Mouse (Mus musculus) thymus, postnatal 10 days (tissue): Measurements from ENCODE around the gene Csrnp3.
"Not testable (repeated sequence)": the region's sequence is repeated elsewhere in the genome, so short reads cannot be mapped to it uniquely, and the experiment has no call there.

Experiments
- DNase-seq, 2 experiments: peaks; one replicate each; pipeline ENCODE4 v3.0.0; 2021; ENCODE audit warnings: low spot score in 2 of 2

Gene Csrnp3

GRCm38 (mm10) chr2:65845551-65845950 lies at the start of gene Csrnp3:
Gene Csrnp3 (plus strand): TSS chr2:65845767.
- DNase-seq: no peak

DNA sequence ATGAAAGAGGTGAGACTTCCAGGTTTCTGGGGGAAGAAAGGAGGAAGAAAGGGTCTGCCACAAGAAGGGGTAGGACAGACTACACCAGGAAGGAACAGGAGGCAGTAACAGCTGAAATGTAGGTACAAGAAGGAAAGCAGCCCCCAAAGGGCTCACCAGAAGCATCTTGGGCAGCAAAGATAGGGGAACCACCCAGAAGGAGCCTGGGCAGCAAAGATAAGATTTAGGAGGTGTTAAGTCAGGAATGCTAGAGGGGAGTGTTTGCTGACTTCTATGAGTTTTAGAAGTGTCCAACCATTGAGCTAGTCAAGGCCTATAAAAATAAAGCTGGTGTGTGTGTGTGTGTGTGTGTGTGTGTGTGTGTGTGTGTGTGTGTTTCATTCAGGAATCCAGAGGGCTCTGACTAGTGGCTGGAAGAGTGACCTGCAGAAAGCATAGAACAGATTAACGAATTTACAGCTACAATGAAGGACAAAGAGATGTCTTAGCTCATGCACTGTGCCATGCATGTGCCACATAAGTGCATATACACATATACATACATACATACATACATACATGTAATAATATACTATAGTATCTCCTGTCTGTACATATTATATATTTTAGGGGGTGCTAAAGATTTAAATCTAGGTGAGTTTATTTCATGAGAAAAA lies 44.4 kb upstream of the Csrnp3 start:
- DNase-seq: no peak

DNA sequence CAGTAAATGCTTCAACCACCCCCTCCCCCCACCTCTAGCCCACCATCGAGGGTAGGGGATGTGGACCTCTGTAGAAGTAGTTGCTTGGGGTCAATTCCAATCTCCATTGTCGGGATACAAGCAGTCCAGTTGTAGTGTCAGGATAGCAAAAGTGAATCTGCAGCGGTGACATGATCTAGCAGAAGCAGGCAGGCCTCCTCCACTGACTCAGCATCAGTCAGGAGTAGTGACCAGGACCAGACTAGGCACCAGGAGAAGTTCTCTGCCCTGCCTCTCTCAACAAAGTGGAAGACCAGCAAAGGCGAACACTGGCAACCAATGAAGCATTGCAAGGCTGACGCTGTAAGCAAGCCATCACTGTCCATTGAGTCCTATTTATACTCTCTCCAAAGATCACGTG lies 39.0 kb upstream of the Csrnp3 start:
- no peak for DNase-seq

DNA sequence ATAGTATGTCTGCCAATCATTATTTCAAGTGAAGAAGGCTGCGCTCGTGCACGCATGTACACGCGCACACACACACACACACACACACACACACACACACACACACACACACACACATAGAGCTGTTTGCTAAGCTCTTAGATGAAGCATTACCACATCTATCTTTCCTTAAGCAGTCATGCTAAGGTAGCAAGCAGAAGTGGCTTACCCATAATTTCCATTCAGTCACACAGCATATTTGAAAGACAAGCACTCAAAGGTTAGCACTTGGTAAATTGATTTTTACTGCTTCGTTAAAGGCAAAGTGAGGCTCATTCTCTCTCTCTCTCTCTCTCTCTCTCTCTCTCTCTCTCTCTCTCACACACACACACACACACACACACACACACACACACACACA lies 34.4 kb upstream of the Csrnp3 start:
- DNase-seq: not testable (repeated sequence)

DNA sequence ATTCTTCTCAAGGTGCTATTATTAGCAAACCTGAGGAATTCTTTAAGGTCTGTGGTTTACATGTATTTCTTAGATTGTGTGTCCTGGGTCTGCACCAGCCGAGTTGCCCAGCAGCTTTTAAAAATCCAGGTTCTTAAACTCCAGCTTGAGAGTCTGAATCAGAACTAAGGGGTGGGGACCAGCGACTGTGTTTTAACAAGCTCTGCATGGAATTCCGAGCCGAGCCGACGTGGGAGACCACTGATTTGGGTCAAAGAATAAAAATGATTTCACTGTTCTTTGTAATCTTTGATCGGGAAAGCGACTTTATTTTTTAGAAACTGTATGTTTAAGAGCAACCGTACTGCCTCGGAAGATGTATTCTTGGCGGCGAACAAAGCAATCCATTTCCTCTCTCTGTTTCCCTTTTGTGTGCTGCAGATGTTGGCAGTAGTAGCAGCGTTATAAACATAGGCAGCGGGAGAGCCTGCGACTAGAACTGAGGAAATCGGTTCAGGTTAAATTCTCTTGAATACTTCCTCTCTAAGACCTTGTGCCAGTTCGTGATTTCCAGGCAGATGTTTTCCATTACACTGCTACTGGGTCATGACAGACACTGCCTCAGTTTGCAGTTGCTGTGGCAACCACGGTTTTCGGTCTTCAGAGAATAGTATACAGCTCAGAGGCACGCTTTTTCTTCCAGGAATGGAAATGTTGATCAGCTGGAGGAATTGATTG lies 27.3 kb upstream of the Csrnp3 start:
- DNase-seq: no peak

DNA sequence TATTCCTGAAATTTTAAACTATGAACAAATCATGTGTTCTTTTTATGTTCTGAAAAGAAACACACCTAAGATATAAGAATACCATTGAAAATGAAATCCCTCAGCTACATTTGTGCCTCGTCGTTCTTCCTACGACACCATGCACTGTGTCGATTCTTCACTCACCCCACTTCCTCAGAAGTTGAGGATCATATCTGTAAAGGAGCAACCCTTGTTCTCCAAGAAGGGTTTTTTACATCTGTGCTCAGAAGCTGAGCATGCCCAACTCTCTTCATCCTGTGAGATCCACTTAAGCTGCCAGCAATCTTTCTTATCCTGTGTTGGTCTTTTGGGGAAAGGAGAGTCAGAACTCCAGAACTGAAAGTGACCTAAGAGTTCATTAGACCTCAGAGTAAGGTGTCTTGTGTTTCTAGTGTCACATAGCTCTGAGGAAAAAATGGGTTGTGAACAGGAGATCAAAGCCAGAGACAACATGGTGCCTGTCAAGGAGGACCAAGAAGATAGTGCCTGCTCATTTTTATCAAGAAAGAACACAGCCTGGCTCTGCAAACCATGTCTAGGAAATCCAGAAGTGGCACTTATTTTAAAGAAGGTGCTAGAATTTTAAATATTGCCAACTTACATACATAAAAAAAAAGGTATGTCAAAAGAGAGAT lies 25.3 kb upstream of the Csrnp3 start:
- no peak for DNase-seq

- no peak for DNase-seq
Observed at GRCm38 (mm10) chr2:65826314-65826713, 19.3 kb upstream of the Csrnp3 start.

- no peak for DNase-seq
Observed at GRCm38 (mm10) chr2:65826801-65827200, 18.8 kb upstream of the Csrnp3 start.

- no peak for DNase-seq
Observed at GRCm38 (mm10) chr2:65828699-65829098, 16.9 kb upstream of the Csrnp3 start.

DNA sequence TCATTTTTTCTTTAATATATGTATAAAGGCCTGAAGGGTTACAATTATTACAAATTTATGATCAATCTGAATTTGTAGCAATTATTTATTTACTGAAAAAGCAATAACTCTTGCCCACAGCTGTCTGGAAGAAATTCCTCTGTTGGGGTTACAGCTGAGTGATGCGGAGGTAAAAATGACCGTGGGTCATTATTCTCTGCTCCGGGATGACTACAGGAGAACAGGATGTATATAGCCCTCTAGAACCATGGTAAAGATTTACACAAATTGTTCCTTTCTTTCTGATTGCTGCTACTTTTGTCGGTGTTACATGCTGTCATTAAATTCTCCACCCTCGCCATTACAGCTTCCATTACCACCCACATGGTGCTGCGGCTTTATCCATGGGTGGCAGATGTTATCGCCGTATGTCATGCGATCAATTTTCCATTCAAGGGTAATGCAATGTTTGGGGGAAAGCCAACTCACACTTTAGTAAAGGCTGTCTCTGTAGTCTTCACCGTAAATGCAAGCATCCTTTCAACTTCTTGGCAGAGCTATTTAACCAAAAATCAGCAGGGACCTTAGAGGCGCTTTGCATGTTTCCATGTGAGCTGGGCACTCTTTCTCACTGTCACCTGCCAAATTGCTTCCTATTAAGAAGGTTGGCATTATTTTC lies 12.7 kb upstream of the Csrnp3 start:
- no peak for DNase-seq

DNA sequence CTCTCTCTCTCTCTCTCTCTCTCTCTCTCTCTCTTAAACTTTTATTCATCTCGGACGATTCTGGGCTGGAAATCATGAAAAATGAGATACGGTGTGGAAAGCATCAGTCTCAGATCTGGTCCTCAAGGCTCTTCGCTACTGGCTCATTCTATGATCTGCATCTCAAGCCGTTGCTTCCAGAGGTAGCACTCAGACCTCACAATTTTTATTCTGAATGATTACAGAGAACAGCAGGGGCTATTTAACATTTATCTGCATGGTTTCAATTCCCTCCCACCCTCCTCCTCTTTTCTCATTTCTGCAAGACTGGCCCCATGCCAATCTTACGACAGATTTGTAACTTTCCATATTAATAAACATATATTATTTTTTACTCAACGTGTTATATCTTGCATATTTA lies 12.1 kb upstream of the Csrnp3 start:
- no peak for DNase-seq

- DNase-seq: no peak
Observed at GRCm38 (mm10) chr2:65841606-65842005, 4.0 kb upstream of the Csrnp3 start.

DNA sequence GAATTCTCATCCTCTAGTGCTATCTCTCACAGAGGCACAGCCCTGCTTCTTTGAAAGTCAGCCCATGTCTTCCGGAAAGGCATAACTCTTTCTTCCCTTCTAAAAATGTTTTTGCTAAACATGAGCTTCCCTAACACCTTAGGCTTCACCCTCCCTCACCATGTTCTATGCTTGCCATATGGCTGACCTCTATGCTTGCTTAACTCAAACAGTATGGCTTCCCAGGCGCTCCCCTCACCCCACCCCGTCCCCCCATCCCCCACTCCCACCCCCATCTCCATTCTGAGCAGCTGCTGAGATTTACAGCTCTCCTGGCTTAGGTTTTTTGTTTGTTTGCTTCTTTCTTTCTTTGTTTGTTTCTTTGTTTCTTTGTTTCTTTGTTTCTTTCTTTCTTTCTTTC lies 3.2 kb upstream of the Csrnp3 start:
- no peak for DNase-seq

- DNase-seq: no peak
Observed at GRCm38 (mm10) chr2:65846000-65846755, 611 bp downstream of the Csrnp3 start.

DNA sequence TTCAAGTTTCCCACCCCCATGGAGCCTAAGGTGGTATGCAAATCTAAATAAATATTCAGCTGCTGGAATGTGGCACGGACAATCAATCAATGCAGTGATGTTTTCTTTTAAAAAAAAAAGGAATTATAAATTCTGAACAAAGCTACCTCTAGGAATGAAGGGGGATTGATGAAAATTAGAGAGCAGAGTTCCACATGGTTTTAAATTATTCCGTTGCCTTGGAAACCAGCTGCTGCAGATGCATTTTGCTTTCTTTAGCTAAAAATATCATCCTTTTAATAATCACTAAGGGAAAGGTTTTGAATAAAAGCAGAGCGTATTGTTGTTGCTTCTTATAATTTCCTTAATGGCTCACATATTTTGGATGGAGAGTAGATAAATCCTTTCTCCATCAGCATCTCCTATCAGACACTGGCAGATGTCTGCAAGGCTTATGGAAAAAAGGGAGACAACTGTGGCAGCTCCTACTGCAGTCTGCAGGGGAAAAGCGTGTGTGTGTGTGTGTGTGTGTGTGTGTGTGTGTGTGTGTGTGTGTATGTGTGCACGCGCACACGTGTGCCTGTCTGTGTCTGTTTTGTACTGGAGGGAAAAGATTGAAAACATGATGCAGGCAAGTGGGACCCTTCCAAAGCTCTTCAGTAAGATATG lies 2.0 kb downstream of the Csrnp3 start:
- no peak for DNase-seq

GRCm38 (mm10) chr2:65848706-65849105 lies 3.1 kb downstream of the Csrnp3 start:
- no peak for DNase-seq

- DNase-seq: not testable (repeated sequence)
Observed at GRCm38 (mm10) chr2:65850282-65850681, 4.7 kb downstream of the Csrnp3 start.

DNA sequence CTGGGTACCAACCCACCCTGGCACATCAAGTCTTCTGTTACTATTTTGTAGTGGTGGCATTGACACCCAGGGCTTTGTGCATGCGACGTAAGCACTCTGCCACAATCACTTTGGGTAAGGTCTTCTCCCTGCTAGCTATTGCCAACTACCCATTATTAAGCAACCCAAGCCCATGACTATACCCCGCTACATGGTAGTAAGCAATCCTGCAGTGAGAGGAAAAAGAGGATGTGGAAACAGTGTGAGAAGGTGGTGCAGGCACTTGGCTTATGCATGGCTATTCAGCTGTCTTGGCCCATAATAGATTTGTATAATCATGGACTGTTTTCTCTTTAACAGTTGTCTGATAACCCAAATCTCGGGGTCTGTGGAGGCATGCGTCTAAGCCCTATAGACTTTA lies 11.2 kb downstream of the Csrnp3 start:
- no peak for DNase-seq

GRCm38 (mm10) chr2:65859767-65860727 lies 14.5 kb downstream of the Csrnp3 start:
- DNase-seq: no peak

DNA sequence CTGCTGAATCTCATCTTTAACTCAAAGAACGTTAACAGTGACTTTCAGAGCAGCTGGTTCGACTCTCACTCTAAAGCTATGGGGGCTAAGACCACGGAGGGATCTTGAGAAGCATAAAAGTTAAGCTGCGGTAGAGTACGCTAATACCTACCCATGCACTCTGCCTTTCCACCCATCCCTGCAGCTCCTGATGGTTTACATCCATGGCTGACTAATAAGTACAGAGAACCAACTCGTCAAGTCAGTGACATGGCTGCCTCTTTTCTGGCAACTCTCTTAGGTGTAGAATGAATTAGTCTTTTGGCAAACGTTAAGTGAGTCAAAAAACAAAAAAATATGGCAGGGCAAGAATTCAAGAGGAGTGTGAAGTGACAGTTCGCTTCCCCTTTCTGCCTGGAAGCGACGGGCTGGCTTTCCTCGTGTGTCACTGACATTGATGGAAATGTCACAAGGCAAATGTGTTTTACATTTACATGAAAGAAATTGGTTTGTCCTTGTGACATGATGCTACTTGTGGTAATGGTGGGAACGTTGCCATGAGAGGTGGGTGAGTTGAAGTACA lies 19.3 kb downstream of the Csrnp3 start:
- DNase-seq: no peak
